Mouse (Mus musculus): ENCODE results near the gene Mri1.

Mri1 gene

DNA sequence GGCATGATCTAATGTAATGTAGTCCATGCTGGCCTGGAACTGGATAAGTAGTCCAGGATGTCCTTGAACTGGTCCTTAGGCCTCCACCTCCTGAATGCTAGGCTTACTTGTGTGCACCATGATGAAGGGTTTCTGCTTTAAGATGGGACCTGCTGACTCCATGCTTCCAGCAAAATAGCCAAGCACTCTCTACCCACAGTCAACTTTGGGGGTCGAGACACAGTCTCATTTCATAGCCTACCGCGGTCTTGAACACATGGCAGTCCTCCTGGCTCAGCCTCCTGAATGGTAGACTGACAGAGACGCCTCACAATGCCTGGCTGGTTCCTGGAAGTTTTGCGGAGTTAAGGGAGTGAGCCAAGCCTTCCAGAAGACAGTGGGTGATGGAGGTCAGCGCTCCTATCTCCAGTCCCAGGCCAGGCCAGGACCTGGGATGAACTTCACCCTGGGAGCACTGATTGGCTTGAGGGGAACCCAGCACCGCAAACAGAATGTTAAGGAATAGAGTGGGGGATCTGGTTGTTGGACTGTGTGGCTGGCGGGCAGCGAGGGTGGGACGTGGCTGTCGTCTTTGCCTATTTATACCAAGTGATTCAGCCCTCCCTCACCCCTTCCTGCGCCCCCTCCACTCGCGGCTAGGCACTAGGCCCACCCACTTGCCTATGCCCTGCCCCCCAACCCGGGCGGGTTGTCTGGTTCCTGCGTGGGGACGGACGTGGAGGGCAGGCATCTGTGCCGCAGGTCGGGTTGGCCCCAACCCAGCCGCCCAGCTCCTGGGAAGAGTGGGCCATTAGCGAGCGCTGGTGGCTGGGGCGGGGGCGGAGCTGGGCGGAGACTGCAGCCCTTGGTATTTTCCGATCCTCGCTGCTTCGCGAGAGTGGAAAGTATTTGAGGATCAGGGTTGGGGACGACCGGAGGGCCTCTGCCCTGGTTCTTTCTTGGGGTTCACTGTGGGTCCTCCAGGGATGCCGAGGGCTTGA, 53.9 kb downstream of the Mri1 start:
- DNase-seq (ENCODE audit: low read depth): no peak

DNA sequence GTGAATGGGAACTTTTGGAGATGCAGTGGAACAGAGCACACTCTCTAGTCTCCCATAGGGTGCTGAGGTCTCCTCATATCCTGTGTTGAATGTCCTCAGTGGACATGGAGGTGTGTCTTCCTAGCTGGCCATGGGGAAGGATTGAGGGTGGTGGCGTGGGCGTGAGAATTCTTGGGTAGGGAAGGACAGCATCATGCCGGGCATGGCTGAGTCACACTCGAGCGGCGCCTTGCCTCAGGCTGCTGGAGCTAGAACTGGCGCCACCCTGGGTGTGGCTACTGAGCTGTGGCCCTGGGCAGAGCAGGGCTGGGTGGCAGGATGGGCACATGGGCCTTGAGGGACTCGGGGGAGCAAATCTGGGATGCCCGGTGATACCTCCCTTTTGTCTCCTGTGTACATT, 54.7 kb downstream of the Mri1 start:
- DNase-seq (ENCODE audit: low read depth): no peak

DNA sequence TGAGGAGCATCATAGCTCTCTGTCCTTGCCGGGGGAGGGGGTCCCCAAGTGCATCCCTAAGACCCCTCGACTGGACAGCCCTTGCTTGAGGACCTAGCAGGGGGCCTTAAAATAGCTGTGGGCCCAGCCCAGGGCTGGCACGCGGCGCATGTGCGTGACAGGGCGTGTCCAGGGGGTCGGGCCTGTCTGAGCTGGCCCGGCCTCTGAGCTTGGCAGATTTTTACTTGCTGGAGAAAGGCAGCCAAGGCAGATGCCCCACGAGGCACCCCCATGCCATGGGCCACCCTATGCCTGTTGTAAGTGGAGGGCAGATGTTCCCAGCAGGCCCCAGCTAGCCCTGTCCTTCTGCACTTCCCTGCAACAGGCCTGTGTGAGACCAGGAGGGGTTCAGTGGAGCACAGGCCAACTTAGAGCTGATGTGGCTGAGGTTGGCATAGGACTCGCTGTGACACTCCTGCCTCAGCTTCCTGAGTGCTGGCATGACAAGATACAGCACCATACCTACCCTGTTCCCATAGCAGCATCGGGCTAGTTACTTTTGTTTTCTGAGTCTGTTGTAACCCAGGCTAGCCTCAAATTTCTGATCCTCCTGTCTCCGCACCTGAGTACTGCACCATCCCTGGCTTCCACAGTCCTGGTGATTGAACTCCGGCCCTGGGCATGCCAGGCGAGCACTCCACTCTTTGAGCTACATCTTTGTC, 55.4 kb downstream of the Mri1 start:
- no peak for DNase-seq (ENCODE audit: low read depth)

DNA sequence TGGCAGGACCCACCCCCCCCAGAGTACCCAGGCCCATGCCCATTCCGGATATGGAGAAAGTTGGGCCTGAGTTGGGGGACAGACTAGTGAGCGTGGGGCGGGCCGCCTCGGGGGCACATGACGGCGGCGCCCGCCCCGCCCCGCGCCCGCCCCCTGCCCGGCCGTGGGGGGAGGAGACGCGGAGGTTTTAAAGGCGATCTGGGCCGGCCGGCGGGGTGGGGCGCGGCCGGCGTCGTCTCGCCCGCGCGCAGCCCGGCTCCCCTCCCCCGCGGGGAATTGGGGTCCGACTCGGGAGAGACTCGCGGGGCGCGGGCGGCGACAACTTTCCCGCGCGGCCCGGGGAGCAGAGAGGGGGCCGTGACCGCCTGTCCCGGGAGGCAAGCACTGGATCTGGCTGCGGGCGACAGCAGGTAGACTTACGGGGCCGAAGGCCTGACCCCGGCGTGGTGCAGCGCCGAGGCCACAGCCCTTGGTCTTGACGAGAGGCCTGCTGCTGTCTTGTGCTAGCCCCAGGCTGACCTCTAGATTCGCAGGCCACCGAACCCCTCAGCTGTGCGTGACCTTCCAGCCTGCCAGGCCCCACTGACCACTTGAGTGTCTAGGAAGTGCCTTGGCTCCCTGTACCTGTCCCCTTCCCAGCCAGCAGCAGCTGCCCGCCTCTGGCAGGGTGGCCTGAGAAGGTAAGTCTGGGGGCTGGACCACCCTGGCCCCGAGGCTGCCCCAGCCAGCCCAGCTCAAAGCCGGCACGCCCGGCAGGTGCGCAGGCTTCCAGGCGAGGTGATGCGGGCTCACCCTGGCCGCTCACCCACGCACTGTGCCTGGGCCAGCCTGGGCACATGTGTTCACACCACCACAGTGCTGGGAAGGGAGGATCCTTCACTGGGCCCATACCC, 56.2 kb downstream of the Mri1 start:
- DNase-seq (ENCODE audit: low read depth): no peak

DNA sequence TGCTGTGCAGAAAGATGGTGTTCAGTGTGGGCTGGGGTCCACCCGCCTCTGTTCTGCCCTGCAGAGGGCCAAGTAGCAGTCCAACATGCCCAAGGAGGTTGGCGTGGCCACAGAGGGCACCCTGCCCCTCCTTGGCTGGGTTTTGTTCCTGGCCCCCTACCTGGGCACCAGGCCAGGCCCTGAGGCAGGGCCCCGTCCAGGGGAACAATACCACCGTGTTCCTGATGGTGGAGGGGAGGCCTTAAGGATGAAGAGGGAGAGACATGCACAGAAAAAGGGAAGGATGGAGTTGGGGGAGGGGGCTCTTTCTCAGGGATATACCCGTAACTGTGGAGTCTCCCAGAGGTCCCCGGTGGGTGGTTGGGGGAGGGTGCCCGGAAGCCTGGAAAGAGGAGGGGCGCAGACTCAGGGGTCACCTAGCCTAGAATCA, 57.0 kb downstream of the Mri1 start:
- DNase-seq (ENCODE audit: low read depth): no peak
